Mouse (Mus musculus) liver, postnatal 0 days (tissue): ENCODE results near the gene Cbfa2t3.

Experiments
- CTCF ChIP-seq: sonication (generic); IDR thresholded peaks from 2 replicates; pipeline ENCODE4 v1.5.1; 2016; ENCODE audit warnings: antibody characterized with exemption, low read depth
- EP300 ChIP-seq: IDR thresholded peaks from 2 replicates; pipeline ENCODE4 v1.6.1; 2016; ENCODE audit warnings: antibody characterized with exemption, low read depth, mild to moderate bottlenecking

DNA sequence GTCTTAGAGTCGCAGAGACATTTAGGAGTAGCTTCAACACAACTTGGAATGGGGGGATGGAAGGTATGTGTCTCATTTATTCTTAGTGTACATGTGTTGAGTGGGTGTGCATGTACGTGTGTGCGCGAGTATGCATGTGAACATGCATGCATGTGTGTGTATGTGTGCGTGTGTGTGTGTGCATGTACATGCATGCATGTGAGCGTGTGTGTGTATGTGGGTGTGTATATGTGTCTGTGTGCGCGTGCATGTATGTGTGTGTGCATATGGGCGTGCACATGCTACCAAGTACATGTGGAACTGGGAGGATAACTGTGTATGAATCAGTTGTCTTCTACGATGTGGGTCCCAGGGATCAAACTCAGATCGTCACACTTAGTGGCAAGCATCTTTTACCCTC, 37.7 kb upstream of the Cbfa2t3 start:
- TF ChIP-seq CTCF = no peak
- no peak for TF ChIP-seq EP300
